ENCODE assay signal across 8 mouse cellular contexts in genomic region chr3:36150934-36151686, GRCm38 (mm10). TPM values are rescaled to one million over a fixed set of nuclear protein-coding genes. Genes with fewer than 3 reads are reported as not detected.
DNase-seq lines count a peak whose midpoint lies in the region; ATAC-seq lines count a peak whose summit lies in the region.

Gene D3Ertd254e (plus strand): TSS chr3:36151017.

- peak within 1 kb of the TSS; percentile 62 for H3K4me2 ChIP-seq in hindbrain, embryonic 12.5 days (replicated peaks)

- peak within 1 kb of the TSS; percentile 88 for H3K27ac ChIP-seq in hindbrain, embryonic 12.5 days

- H3K36me3 ChIP-seq in hindbrain, embryonic 12.5 days = no peaks in the 10 kb centered on the region

- peak; percentile 93 for DNase-seq in MN1 (ENCODE audit: low spot score)
- DNase-seq in cerebellum, adult 9-10 months = peak; percentile 91
- peak; percentile 94 to 95 for DNase-seq in frontal cortex, adult 2 months (ENCODE audit: extremely low spot score in 1 of 2, low spot score in 1 of 2)
- peak; percentile 91 to 94 for DNase-seq in layer of hippocampus, postnatal 14 days (ENCODE audit: low spot score in 2 of 2)
- DNase-seq in lung, postnatal 14 days = peak; percentile 88
- peak; percentile 56 for DNase-seq in retina, adult 2 months (ENCODE audit: low read depth, low spot score)
- DNase-seq in thymus, postnatal 36 days = peak; percentile 79 to 86

- no peaks in the 10 kb centered on the region for H3K27me3 ChIP-seq in hindbrain, embryonic 12.5 days

- under 1% methylated on average over 54 of the region's 54 CpGs for WGBS in hindbrain, embryonic 12.5 days

- peak within 1 kb of the TSS; percentile 81 for H3K9ac ChIP-seq in hindbrain, embryonic 12.5 days

- ATAC-seq in hindbrain, embryonic 12.5 days (ENCODE audit: low FRiP score) = peak; percentile 100

- H3K4me3 ChIP-seq in hindbrain, embryonic 12.5 days = peak within 1 kb of the TSS; percentile 84

- peaks cover 16% of the 10 kb centered on the region for H3K4me1 ChIP-seq in hindbrain, embryonic 12.5 days

- no peaks in the 10 kb centered on the region for H3K9me3 ChIP-seq in hindbrain, embryonic 12.5 days (replicated peaks)

RNA-seq across cellular contexts. Expression of gene D3Ertd254e, which starts in this region (rescaled TPM):
- 5.3 and 6.2 TPM in 2 replicates for polyA plus RNA-seq in frontal cortex, adult 2 months (2012; rRNA removed)
- polyA plus RNA-seq in hindbrain, embryonic 12.5 days (2016; fragmentation: Nextera tagmentation; extraction: Ambion mirVana) = 11.7 and 11.8 TPM in 2 replicates
- 10 to 100 TPM; 14.3 to 14.7 TPM for total RNA-seq in layer of hippocampus, postnatal 14 days (2021)

Comparison
In these comparisons a context has a peak if more than half of its experiments do, and no peak if none do; other contexts are left out.
1. Peak in every context shown above with its lines: DNase-seq, ATAC-seq, H3K4me3 ChIP-seq and H3K27ac ChIP-seq.